Mouse (Mus musculus): Measurements from ENCODE around the gene Eps8.
A peak's percentile ranks its signal among the peaks of the same experiment; 100 is the strongest.

Eps8 gene

DNA sequence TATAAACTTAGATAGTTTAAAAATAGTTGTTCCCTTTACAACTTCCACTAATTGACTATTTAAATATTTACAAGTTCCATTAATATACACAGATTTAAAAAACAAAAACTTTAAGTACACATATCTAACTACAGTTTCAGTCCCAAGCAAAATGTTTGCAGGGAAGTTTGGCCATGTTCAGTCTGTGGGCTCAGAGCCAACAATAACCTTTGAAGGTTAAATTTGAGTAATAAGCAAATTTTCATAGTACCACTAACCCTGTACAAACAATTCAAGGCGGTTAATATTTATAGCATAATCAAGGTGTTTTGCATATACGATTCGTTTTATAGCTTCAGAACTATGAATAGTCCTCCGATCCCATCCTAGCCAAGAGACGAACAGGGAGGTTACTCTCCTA lies 84.7 kb downstream of the Eps8 start:
- no peak for DNase-seq (ENCODE audit: low spot score in 2 of 2)

- DNase-seq (ENCODE audit: low spot score in 2 of 2), result no peak
Observed at GRCm38 (mm10) chr6:137569071-137569470, 85.6 kb downstream of the Eps8 start.

GRCm38 (mm10) chr6:137565890-137566289 lies 88.8 kb downstream of the Eps8 start:
- no peak for DNase-seq (ENCODE audit: low spot score in 2 of 2)

GRCm38 (mm10) chr6:137565454-137565853 lies 89.2 kb downstream of the Eps8 start:
- DNase-seq (ENCODE audit: low spot score in 2 of 2), result no peak

GRCm38 (mm10) chr6:137560358-137560859 lies 94.3 kb downstream of the Eps8 start:
- DNase-seq (ENCODE audit: low spot score in 2 of 2), result no peak

- DNase-seq (ENCODE audit: low spot score in 2 of 2), result no peak
Observed at GRCm38 (mm10) chr6:137558840-137559239, 95.8 kb downstream of the Eps8 start.

GRCm38 (mm10) chr6:137557671-137558070 lies 97.0 kb downstream of the Eps8 start:
- no peak for DNase-seq (ENCODE audit: low spot score in 2 of 2)

GRCm38 (mm10) chr6:137557159-137557558 lies 97.5 kb downstream of the Eps8 start:
- DNase-seq (ENCODE audit: low spot score in 2 of 2), result no peak

GRCm38 (mm10) chr6:137556636-137557035 lies 98.0 kb downstream of the Eps8 start:
- DNase-seq (ENCODE audit: low spot score in 2 of 2), result no peak

- no peak for DNase-seq (ENCODE audit: low spot score in 2 of 2)
Observed at GRCm38 (mm10) chr6:137550181-137550580, 104.5 kb downstream of the Eps8 start.

- no peak for DNase-seq (ENCODE audit: low spot score in 2 of 2)
Observed at GRCm38 (mm10) chr6:137548613-137549012, 106.1 kb downstream of the Eps8 start.

GRCm38 (mm10) chr6:137547555-137547954 lies 107.1 kb downstream of the Eps8 start:
- no peak for DNase-seq (ENCODE audit: low spot score in 2 of 2)

GRCm38 (mm10) chr6:137546101-137546500 lies 108.6 kb downstream of the Eps8 start:
- DNase-seq (ENCODE audit: low spot score in 2 of 2), result no peak

- DNase-seq (ENCODE audit: low spot score in 2 of 2), result no peak
Observed at GRCm38 (mm10) chr6:137545341-137545740, 109.3 kb downstream of the Eps8 start.

- DNase-seq (ENCODE audit: low spot score in 2 of 2), result peak in 1 of 2 experiments; percentile 10
Observed at GRCm38 (mm10) chr6:137542231-137543152, 112.2 kb downstream of the Eps8 start.

DNA sequence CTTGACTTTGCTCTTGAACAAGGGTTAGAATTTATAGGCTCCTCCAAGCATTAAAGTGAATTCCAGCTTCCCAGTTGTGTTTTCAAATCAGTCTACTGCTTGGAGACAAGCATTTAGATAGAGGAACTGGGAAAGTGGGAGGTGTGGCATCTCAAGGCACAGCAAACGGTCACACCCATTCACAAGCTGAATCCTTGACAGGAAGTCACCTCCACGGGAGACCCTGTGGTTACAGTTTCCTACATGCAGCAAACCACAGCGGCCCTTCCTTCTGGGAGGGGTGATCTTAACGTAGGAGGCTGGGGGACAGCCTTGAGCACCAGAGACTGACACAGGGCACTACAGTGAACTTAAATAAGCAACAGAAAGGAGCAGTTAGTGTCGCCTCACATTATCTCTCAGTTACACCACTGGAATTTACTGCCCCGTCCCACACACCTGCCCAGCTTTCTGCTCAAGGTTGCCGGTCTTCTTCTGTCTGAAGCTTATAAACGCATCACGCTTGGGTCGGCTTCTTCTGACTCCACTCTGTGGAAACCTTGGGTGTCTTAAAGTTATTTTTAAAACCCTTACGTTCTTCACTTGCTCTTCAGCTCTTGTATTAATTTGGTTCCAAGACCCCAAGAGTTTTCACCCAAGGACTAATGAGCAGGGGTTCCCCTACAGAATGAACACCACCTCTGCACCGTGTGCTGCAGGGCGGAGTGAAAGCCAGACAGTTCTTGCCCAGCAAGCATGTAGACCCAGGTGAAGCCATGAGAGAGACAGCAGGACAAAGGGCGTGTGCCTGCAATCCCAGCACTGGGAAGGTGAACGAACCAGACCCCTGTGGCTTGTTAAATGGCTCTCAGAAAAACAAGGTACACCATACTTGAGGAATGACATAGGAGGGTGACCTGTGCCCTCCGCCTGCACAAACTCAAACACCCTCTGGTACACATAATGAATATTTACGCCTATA lies 113.2 kb downstream of the Eps8 start:
- no peak for DNase-seq (ENCODE audit: low spot score in 2 of 2)

GRCm38 (mm10) chr6:137540800-137541199 lies 113.9 kb downstream of the Eps8 start:
- DNase-seq (ENCODE audit: low spot score in 2 of 2), result no peak

GRCm38 (mm10) chr6:137540346-137540745 lies 114.3 kb downstream of the Eps8 start:
- DNase-seq (ENCODE audit: low spot score in 2 of 2), result no peak

DNA sequence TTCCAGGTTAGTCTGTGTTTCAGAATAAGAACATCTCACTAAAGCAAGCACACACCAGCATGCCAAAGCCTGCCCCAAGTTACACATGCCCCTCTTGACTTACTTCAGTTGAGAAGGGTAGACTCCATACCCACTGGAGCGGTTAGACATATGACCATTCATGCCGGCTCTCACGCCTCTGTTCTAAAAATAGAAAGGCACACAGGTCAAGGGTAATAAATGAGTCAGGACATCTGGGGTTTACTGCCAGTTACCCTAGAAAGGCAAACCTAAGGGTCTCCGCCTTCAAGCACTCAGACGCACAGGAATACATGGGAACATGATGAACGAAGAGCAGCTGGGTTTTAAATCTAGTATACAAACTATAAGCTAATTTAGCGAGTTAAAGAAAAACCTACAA lies 115.5 kb downstream of the Eps8 start:
- DNase-seq (ENCODE audit: low spot score in 2 of 2), result no peak

GRCm38 (mm10) chr6:137532758-137533157 lies 121.9 kb downstream of the Eps8 start:
- DNase-seq (ENCODE audit: low spot score in 2 of 2), result no peak

GRCm38 (mm10) chr6:137525769-137526168 lies 128.9 kb downstream of the Eps8 start:
- no peak for DNase-seq (ENCODE audit: low spot score in 2 of 2)

GRCm38 (mm10) chr6:137520343-137520704 lies 134.4 kb downstream of the Eps8 start:
- DNase-seq (ENCODE audit: low spot score in 2 of 2), result no peak

Data from frontal cortex, postnatal 14 days (tissue).